9 mouse cellular contexts compared by ENCODE assay signal in genomic region chr14:119027130-119027529, GRCm38 (mm10).
A peak's percentile ranks its signal among the peaks of the same experiment; 100 is the strongest.
DNase-seq lines count a peak whose midpoint lies in the region; ATAC-seq and TF ChIP-seq lines count a peak whose summit lies in the region.
"Had no signal": no experiment of that assay in that cellular context is flagged by ENCODE, and none has a peak within 500 bp of the region (broad histone marks: within the 10 kb centered on the region; RNA-seq: fewer than 3 reads in every experiment).

No protein-coding gene starts in this region.

- no peak for TF ChIP-seq POLR2A in embryonic fibroblast, embryonic 13.5 days (IDR thresholded peaks at IDR 0.05; ENCODE audit: low read depth, low read length)

- WGBS in hindbrain, embryonic 10.5 days, result 55% methylated on average over 4 of the region's 4 CpGs
- 51% methylated on average over 4 of the region's 4 CpGs for WGBS in hindbrain, embryonic 13.5 days

- H3K36me3 ChIP-seq in hindbrain, embryonic 10.5 days, result peaks cover 40% of the 10 kb centered on the region
- peaks cover 26% of the 10 kb centered on the region for H3K36me3 ChIP-seq in hindbrain, embryonic 13.5 days

- peak; percentile 49 for DNase-seq in hindbrain, embryonic 10.5 days (ENCODE audit: low spot score)
- DNase-seq in adrenal gland, postnatal 25 days, result peak; percentile 50
- DNase-seq in layer of hippocampus, postnatal 14 days (ENCODE audit: low spot score in 2 of 2), result peak; percentile 37 to 54
- DNase-seq in lung, postnatal 4 days, result peak; percentile 41 to 74
- DNase-seq in spleen, postnatal 10 days (ENCODE audit: low spot score in 2 of 2), result peak; percentile 45 to 76

- no peak overlapping the region for H3K4me2 ChIP-seq in hindbrain, embryonic 13.5 days
- H3K4me2 ChIP-seq: limb, embryonic 12.5 days had no signal

- H3K4me3 ChIP-seq in hindbrain, embryonic 10.5 days, result no peak overlapping the region
- H3K4me3 ChIP-seq in hindbrain, embryonic 13.5 days, result no peak overlapping the region
- no peak overlapping the region for H3K4me3 ChIP-seq in embryonic fibroblast, embryonic 13.5 days (ENCODE audit: insufficient read depth, low read length)
- H3K4me3 ChIP-seq: limb, embryonic 12.5 days had no signal

- no peaks in the 10 kb centered on the region for H3K9me3 ChIP-seq in hindbrain, embryonic 10.5 days
- H3K9me3 ChIP-seq in hindbrain, embryonic 13.5 days, result no peaks in the 10 kb centered on the region
- H3K9me3 ChIP-seq: limb, embryonic 12.5 days had no signal

- H3K27ac ChIP-seq in hindbrain, embryonic 10.5 days, result no peak overlapping the region
- no peak overlapping the region for H3K27ac ChIP-seq in hindbrain, embryonic 13.5 days
- H3K27ac ChIP-seq in embryonic fibroblast, embryonic 13.5 days (ENCODE audit: insufficient read depth, low read length), result no peak overlapping the region
- H3K27ac ChIP-seq: limb, embryonic 12.5 days had no signal

- no peak for ATAC-seq in hindbrain, embryonic 13.5 days (ENCODE audit: low FRiP score)
- peak; percentile 97 to 99 for ATAC-seq in hematopoietic stem cell, adult 5-6 weeks (replicated peaks in 1 of 2; ENCODE audit: insufficient read depth in 1 of 2, low FRiP score in 2 of 2, low TSS enrichment in 1 of 2, low read depth in 1 of 2, poor library complexity in 2 of 2, severe bottlenecking in 2 of 2)

- no peaks in the 10 kb centered on the region for H3K27me3 ChIP-seq in hindbrain, embryonic 10.5 days (ENCODE audit: insufficient read depth, poor library complexity, severe bottlenecking)
- H3K27me3 ChIP-seq in hindbrain, embryonic 13.5 days, result no peaks in the 10 kb centered on the region
- H3K27me3 ChIP-seq: limb, embryonic 12.5 days had no signal

- no peak overlapping the region for H3K9ac ChIP-seq in hindbrain, embryonic 13.5 days
- H3K9ac ChIP-seq: limb, embryonic 12.5 days had no signal

- H3K4me1 ChIP-seq in hindbrain, embryonic 10.5 days (replicated peaks), result no peaks in the 10 kb centered on the region
- H3K4me1 ChIP-seq in hindbrain, embryonic 13.5 days (replicated peaks), result no peaks in the 10 kb centered on the region
- no peaks in the 10 kb centered on the region for H3K4me1 ChIP-seq in embryonic fibroblast, embryonic 13.5 days (ENCODE audit: control insufficient read depth, insufficient read depth, low read length)
- H3K4me1 ChIP-seq: limb, embryonic 12.5 days had no signal

- peak; percentile 59; the same call in 1 of the 2 replicates for TF ChIP-seq CTCF in embryonic fibroblast, embryonic 13.5 days (IDR thresholded peaks at IDR 0.05; ENCODE audit: borderline replicate concordance, insufficient read depth, low read length)
